Mouse (Mus musculus): ENCODE data around the gene Gm20388.

DNA sequence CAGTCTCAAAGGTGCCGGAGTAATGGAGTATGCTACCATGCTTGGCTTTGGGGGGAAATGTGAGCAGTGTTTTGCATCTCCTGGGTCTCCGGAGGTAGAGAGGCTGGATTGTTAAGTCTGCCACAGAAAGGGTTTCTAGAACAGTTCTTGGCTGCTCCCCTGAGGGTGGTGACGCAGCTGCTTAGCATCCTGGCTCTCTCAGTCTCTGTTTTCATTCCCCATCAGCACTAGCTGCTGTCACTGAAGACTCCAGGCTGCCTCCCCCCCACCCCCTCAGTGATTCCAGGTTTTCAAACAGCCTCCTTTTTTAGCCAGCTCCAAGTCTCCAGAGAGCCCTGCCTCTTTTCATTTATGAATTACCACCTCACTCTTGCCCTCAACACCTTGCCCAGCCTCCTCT, 4273.4 kb downstream of the Gm20388 start:
- TF ChIP-seq CTCF (IDR thresholded peaks at IDR 0.05; ENCODE audit: low read depth, low read length): no peak
- no peak for TF ChIP-seq POLR2A (IDR thresholded peaks at IDR 0.05; ENCODE audit: insufficient read depth, low read length)

Data from ES-Bruce4 (cell line).